Mouse (Mus musculus) liver, adult (tissue): ENCODE results near the gene Nos2.

Source experiments
- GATA4 ChIP-seq: IDR thresholded peaks from 2 replicates; pipeline ENCODE4 v1.6.1; 2014; ENCODE audit warnings: mild to moderate bottlenecking, low read length; ENCODE audit not compliant: insufficient replicate concordance

The Nos2 gene

GRCm38 (mm10) chr11:79002551-79002951 lies 82.0 kb downstream of the Nos2 start:
- TF ChIP-seq GATA4, result no peak

DNA sequence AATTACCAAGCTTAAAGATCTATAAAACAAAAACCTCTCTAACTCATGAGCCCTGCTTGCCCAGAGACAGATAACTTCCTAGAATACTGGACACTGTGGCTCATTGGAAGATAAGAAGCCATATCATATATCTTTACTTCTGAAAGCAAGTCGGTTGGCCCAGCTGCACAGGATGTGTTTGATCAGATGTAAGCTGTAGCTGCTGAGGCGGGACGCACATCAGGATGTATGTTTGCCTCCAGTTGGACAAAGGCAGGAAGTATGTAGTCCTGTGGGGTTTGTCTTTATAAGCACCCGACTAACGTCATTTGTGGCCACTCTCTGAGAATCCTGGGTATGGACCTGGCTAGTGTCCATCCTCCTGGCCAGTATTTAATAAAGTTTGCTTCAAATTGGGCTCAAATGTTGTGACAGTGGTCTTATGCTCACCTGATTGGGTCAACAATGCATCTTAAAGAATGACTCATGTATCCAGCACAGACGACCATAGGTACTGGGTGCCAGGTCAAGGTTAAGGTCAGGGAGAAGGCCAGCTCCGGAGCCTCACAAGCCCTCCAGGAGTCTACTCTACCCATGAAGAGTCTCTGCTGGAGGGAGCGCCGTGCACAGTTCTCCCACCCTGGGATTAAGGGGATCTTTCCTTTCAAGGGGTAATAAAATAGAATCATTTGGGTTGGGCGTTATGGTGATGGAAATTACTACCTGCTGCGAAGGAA lies 82.6 kb downstream of the Nos2 start:
- peak; percentile 56; the same call in 1 of the 2 replicates for TF ChIP-seq GATA4

DNA sequence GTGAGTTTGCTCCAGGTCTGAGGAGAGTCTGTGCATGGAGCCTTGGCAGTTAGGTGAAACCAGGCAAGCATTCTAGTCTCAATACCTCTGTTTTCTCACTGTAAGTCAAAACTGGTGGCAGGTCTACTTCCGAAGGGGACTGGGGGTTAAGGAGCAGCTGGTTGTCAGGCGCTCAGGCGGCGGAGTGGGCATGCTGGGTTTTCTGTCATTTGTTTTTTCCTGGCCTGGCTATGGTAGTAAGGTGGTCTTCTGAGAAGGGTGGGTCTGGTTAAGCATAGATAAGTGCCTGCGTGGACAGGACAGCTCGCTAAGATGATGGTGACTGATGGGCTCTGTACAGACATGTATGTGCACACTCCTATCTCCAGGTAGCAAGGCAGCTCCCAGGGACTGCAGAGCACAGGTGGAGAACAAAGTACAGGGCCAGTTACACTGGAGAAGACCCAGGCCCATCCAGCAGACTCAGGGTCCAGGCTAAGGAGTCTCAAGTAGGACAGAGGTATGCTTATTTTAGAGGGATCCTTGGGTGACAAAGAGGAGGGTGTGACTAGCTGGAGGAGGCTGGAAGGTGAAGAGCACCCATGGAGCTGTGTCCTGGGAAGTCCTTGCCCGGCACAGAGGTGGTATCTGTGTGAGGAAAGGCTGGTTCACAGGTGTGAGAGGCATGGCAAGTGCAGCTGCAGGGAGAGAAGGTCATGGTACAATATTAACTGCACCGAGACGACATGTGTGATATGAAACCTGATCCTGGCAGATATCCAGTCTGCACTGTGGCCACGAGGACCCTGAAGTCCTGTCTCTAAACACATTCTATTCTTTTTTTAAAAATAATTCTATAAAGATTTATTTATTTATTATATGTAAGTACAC lies 83.4 kb downstream of the Nos2 start:
- TF ChIP-seq GATA4, result no peak

DNA sequence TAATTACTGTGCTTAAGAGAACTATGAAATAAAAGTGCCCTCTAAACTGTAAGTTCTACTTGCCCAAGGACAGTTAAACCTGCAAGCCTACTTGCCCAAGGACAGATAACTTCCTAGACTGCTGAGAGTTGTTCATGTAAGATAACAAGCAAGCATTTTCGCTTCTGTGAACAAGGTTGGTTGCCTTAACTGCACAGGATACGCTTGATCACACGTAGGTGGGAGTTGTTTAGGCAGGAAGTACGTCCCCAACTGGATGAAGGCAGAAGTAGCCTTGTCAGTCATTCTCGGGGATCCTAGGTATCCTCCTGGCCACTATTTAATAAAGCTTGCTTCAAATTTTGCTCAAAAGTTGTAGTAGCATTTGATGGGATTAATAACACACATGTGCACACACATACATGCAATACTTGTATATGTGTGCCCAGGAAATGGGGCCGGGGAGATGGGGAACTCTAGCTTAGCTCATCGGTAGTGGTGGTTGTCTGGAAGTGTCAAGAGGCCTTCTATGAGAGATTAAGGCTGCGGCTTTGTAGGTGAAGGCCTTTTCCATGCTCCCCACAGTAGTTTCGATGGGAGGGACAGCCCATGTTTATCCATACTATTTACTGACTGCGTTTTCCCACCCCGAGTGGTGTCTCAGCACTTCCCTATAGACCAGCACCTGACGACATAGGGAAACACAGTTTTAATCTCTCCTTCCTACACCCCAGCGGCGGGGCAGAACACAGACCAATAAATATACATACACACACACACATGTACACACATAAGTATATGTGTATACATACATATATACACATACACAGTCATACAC lies 85.2 kb downstream of the Nos2 start:
- no peak for TF ChIP-seq GATA4

DNA sequence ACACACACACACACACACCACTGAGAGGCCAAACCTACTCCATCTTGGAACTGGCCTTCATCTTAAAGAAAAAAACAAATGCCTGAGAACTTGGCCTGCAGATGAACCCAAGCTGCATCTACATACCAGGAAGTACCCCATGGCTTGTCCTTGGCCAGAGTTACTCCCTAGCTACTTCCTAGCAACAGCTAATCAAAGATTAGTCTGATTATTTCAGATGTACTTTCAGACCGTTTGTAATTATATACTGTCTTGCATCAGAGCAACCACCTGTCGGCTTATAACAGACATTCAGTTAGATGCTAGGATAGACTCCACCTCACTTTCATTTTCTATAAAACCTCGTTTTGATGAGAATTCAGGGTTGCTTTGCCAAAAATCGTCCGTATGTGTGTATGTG lies 85.8 kb downstream of the Nos2 start:
- no peak for TF ChIP-seq GATA4

GRCm38 (mm10) chr11:79008007-79008775 lies 87.6 kb downstream of the Nos2 start:
- TF ChIP-seq GATA4, result peak; percentile 56; the same call in 1 of the 2 replicates

DNA sequence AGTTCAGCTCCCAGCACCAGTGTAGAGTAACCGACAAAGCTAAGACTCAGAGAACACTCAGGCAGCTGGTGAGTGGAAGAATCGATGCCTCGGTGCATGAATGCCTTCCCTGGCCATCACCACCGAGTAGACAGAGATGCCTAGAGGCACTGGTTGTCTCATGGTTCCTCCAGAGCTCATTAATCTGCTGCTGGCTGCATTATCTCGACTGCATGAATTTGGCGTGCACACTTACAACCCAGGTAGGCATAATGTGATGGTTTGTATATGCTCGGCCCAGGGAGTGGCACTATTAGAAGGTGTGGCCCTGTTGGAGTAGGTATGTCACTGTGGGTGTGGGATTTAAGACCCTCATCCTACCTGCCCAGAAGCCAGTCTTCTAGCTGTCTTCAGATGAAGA lies 88.3 kb downstream of the Nos2 start:
- TF ChIP-seq GATA4, result no peak
